Mouse (Mus musculus): ENCODE results near the gene Miga1. TPM values are rescaled to one million over a fixed set of nuclear protein-coding genes. Genes with fewer than 3 reads are reported as not detected.

The Miga1 gene
- polyA plus RNA-seq, 1 experiment from 2014 or later: 19.4 TPM

DNA sequence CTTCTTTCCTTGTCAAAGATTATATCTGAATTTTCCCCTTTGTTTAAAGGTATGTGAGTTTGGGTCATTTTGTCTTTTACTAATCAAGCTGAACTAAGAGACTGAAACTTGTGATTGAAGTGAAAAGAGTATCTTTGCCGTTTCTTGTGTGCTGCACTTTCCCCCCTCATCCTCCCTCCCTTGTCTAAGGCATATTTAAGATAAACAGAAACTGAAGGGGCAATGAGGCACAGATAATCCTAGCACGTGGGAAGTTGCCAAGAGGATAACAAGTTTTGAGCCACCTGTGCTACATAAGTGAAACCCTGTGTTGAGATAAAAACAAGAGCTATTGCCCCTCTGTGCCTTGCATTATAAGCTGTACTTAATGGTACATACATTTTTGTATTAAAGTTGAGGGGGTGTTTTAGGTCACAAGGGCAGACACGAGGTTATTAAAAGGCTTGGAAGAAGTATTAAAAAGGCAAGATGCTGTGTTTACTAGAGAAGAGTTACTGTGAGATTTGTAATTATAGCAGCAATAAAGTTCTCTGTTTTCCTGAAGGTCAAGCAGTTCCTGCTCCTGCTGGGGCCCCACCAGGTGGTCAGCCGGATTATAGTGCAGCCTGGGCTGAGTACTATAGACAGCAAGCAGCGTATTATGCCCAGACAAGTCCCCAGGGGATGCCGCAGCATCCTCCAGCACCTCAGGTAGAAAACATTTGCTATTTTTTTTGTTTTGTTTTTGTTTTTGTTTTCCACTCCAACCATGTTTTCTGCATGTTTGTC is 108.7 kb downstream of the Miga1 start:
- Histone ChIP-seq H3K36me3 (ENCODE audit: control insufficient read depth, insufficient read depth, low read length) (peaks cover 69% of the 10 kb centered on the region), H3K27me3 (replicated peaks; ENCODE audit: control insufficient read depth, insufficient read depth, low read length) (no peaks in the 10 kb centered on the region), H3K4me2 (ENCODE audit: low read length) (no peak overlapping the region), H3K9me3 (replicated peaks; ENCODE audit: control insufficient read depth, low read length) (no peaks in the 10 kb centered on the region), H3K4me3 (ENCODE audit: low read depth, low read length) (no peak overlapping the region), H3K4me1 (ENCODE audit: control insufficient read depth, insufficient read depth, low read length) (no peaks in the 10 kb centered on the region), H3K27ac (ENCODE audit: low read depth, low read length) (no peak overlapping the region), H3K9ac (ENCODE audit: low read length) (no peak overlapping the region)
- ATAC-seq: no peak
- DNase-seq (ENCODE audit: low spot score): no peak
- WGBS: 51% methylated on average over 6 of the region's 6 CpGs

DNA sequence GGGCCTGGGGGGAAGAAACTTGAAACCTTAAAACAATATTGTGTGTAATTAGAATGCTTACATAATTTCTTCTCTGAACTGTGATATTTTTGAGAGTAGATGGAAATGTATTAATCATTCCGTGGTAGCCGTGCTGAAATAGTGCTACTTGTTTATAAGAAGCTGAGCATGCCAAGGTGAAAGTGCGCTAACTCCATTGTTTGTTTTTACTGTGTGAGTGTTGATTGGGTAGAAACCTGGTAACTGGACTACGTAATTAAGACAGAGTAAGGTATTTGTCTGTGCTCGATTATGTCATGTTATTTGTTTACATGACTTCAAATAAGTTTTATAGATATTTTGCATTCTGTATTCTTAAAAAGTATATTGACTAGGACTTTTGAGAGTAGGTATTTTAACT is 110.9 kb downstream of the Miga1 start:
- Histone ChIP-seq H3K9me3 (replicated peaks; ENCODE audit: control insufficient read depth, low read length) (no peaks in the 10 kb centered on the region), H3K4me3 (ENCODE audit: low read depth, low read length) (no peak overlapping the region), H3K27ac (ENCODE audit: low read depth, low read length) (no peak overlapping the region), H3K27me3 (replicated peaks; ENCODE audit: control insufficient read depth, insufficient read depth, low read length) (no peaks in the 10 kb centered on the region), H3K4me2 (ENCODE audit: low read length) (no peak overlapping the region), H3K36me3 (ENCODE audit: control insufficient read depth, insufficient read depth, low read length) (peaks cover 80% of the 10 kb centered on the region), H3K4me1 (ENCODE audit: control insufficient read depth, insufficient read depth, low read length) (no peaks in the 10 kb centered on the region), H3K9ac (ENCODE audit: low read length) (no peak overlapping the region)
- 91% methylated on average over 5 of the region's 5 CpGs for WGBS
- DNase-seq (ENCODE audit: low spot score): no peak
- ATAC-seq: no peak

DNA sequence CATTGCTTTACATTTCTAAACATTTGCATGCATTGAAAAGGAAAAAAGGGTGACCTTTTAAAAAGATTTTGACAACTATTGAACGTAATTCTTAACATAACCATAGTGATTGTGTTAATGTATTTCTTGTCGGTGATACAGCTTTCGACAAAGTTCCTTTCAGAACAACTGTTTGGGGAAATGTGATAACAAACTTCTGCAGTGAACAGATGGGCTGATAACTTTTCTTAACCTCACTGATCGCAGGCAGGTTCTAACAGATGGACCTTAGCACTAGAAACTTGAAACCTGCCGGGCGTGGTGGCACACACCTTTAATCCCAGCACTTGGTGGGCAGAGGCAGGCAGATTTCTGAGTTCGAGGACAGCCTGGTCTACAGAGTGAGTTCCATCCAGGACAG is 111.4 kb downstream of the Miga1 start:
- Histone ChIP-seq H3K27me3 (replicated peaks; ENCODE audit: control insufficient read depth, insufficient read depth, low read length) (no peaks in the 10 kb centered on the region), H3K27ac (ENCODE audit: low read depth, low read length) (no peak overlapping the region), H3K9ac (ENCODE audit: low read length) (no peak overlapping the region), H3K4me1 (ENCODE audit: control insufficient read depth, insufficient read depth, low read length) (no peaks in the 10 kb centered on the region), H3K4me3 (ENCODE audit: low read depth, low read length) (no peak overlapping the region), H3K9me3 (replicated peaks; ENCODE audit: control insufficient read depth, low read length) (no peaks in the 10 kb centered on the region), H3K4me2 (ENCODE audit: low read length) (no peak overlapping the region), H3K36me3 (ENCODE audit: control insufficient read depth, insufficient read depth, low read length) (peaks cover 81% of the 10 kb centered on the region)
- ATAC-seq (no peak), DNase-seq (ENCODE audit: low spot score) (no peak)
- 94% methylated on average over 7 of the region's 7 CpGs for WGBS

DNA sequence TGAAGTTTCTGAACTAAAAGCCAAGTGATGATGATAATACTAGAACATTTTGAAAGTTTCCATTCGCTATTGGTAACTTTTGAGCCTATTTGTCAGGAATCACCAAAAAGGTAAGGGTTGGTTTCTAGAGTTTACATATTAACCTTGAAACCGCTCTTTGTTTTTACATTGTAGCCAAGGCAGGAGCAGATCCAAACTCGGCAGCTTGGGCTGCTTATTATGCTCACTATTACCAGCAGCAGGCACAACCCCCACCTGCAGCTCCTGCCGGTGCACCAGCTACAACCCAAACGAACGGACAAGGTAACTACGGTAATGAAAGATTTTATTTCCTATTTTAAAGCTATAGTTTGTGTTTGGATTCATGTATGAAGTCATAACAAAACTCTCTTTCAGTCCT is 114.3 kb downstream of the Miga1 start:
- Histone ChIP-seq H3K36me3 (ENCODE audit: control insufficient read depth, insufficient read depth, low read length) (peaks cover 89% of the 10 kb centered on the region), H3K4me2 (ENCODE audit: low read length) (no peak overlapping the region), H3K27ac (ENCODE audit: low read depth, low read length) (no peak overlapping the region), H3K27me3 (replicated peaks; ENCODE audit: control insufficient read depth, insufficient read depth, low read length) (no peaks in the 10 kb centered on the region), H3K9ac (ENCODE audit: low read length) (no peak overlapping the region), H3K9me3 (replicated peaks; ENCODE audit: control insufficient read depth, low read length) (no peaks in the 10 kb centered on the region), H3K4me3 (ENCODE audit: low read depth, low read length) (no peak overlapping the region), H3K4me1 (ENCODE audit: control insufficient read depth, insufficient read depth, low read length) (no peaks in the 10 kb centered on the region)
- no peak for DNase-seq (ENCODE audit: low spot score)
- 85% methylated on average over 7 of the region's 7 CpGs for WGBS
- no peak for ATAC-seq

DNA sequence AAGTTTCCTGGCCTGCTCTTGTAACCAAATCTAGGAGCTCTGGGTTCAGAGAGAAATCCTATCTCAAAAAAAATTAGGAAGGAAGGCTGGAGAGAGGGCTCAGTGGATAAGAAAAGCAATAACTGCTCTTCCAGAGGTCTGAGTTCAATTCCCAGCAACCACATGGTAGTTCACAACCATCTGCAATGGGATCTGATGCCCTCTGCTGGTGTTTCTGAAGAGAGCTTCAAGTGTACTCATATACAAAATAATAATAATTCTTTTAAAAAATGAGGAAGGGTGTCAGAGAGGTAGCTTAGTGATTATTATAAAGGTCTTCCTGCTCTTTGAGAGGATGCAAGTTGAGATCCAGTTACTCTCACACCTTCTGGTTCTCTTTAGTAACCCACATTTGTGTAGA is 115.3 kb downstream of the Miga1 start:
- Histone ChIP-seq H3K4me1 (ENCODE audit: control insufficient read depth, insufficient read depth, low read length) (no peaks in the 10 kb centered on the region), H3K27ac (ENCODE audit: low read depth, low read length) (no peak overlapping the region)
- no peak for ATAC-seq

More for the DNA sequence above, 115.3 kb downstream of the Miga1 start:
- Histone ChIP-seq H3K9ac (ENCODE audit: low read length) (no peak overlapping the region), H3K4me2 (ENCODE audit: low read length) (no peak overlapping the region), H3K27me3 (replicated peaks; ENCODE audit: control insufficient read depth, insufficient read depth, low read length) (no peaks in the 10 kb centered on the region), H3K9me3 (replicated peaks; ENCODE audit: control insufficient read depth, low read length) (no peaks in the 10 kb centered on the region), H3K36me3 (ENCODE audit: control insufficient read depth, insufficient read depth, low read length) (peaks cover 89% of the 10 kb centered on the region), H3K4me3 (ENCODE audit: low read depth, low read length) (no peak overlapping the region)
- no peak for DNase-seq (ENCODE audit: low spot score)

Other genes starting within 250 kb of the Miga1 start
- gene Gipc2, start 174.2 kb downstream of the Miga1 start, polyA plus RNA-seq (2014; fragmentation: Nextera tagmentation; extraction: Ambion mirVana): 3.1 and 4.7 TPM in 2 replicates
- gene Dnajb4, start 130.1 kb downstream of the Miga1 start, polyA plus RNA-seq (2014; fragmentation: Nextera tagmentation; extraction: Ambion mirVana): 21.6 and 28.2 TPM in 2 replicates
- 292 and 293 TPM in 2 replicates for gene Fubp1, start 130.0 kb downstream of the Miga1 start, polyA plus RNA-seq (2014; fragmentation: Nextera tagmentation; extraction: Ambion mirVana)
- gene Nexn, start 74.1 kb downstream of the Miga1 start, polyA plus RNA-seq (2014; fragmentation: Nextera tagmentation; extraction: Ambion mirVana): 1.8 TPM in 2 replicates
- gene Usp33, start 6.1 kb upstream of the Miga1 start, polyA plus RNA-seq (2014; fragmentation: Nextera tagmentation; extraction: Ambion mirVana): 85.4 and 97.3 TPM in 2 replicates
- 42.1 and 44.0 TPM in 2 replicates for gene Zzz3, start 55.1 kb upstream of the Miga1 start, polyA plus RNA-seq (2014; fragmentation: Nextera tagmentation; extraction: Ambion mirVana)

Data from forebrain, embryonic 14.5 days (tissue).